Mouse (Mus musculus) heart, adult 18-20 months (tissue): ENCODE results near the gene Klf13. TPM values are rescaled to one million over a fixed set of nuclear protein-coding genes. Genes with fewer than 3 reads are reported as not detected.

Source experiments
- DNase-seq, 2 experiments: peaks; one replicate each; pipeline ENCODE4 v3.0.0; 2021 to 2022; ENCODE audit warnings: mixed read lengths in 1 of 2
- total RNA-seq, 2 experiments: library from RNA; stranded (reverse); gene quantifications; 2 replicates each; pipeline ENCODE4 v1.2.3; 2021

The Klf13 gene
- total RNA-seq, 2 experiments from 2014 or later = 42.9 to 59.3 TPM

- no peak for DNase-seq
Measured at GRCm38 (mm10) chr7:63908496-63909285, 30.0 kb downstream of the Klf13 start.

- DNase-seq = no peak
Measured at GRCm38 (mm10) chr7:63907778-63908495, 30.8 kb downstream of the Klf13 start.

GRCm38 (mm10) chr7:63905642-63906041 lies 33.1 kb downstream of the Klf13 start:
- peak in 1 of 2 experiments; percentile 68 for DNase-seq

GRCm38 (mm10) chr7:63905190-63905589 lies 33.5 kb downstream of the Klf13 start:
- peak; percentile 87 to 92 for DNase-seq

GRCm38 (mm10) chr7:63903635-63904380 lies 34.9 kb downstream of the Klf13 start:
- DNase-seq = peak in 1 of 2 experiments; percentile 61

- DNase-seq = peak in 1 of 2 experiments; percentile 69
Measured at GRCm38 (mm10) chr7:63902604-63903210, 36.0 kb downstream of the Klf13 start.

- DNase-seq = no peak
Measured at GRCm38 (mm10) chr7:63901942-63902341, 36.8 kb downstream of the Klf13 start.

GRCm38 (mm10) chr7:63901346-63901745 lies 37.4 kb downstream of the Klf13 start:
- no peak for DNase-seq

DNA sequence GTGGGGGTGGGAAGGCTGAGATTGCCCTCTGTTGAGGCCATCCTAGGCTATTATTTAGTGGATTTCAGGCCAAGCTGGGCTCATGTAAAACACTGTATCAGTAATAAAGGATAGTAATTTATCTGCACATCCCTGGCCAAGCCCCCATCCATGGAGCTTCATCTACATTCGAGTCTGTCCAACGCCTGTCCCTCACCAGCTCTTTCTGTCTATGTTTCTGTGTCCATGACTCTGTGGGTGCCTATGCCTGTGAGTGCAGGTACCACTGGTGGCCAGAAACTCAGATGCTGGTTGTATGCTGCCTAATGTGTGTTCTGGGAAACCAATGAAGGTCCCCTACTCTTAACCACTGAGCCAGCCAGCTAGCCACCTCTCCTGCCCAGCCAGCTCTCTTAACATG lies 38.3 kb downstream of the Klf13 start:
- no peak for DNase-seq

DNA sequence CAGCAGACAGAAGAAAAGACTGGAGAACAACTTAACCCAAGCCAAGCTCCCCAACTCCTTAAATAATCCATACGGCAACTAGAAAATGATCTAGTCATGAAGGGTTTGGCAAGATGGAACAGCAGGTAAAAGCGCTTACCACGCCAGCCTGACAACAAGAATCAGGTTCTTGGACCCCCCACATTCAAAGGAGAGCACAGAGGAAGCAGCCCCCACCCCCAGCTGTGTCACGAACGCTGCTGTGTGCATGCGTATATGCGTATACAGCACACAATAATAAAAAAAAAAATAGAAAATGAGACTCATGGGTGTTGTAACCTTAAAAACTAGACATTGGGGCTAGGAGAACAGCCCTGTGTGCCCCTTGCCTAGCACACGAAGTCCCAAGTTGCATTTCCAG lies 38.8 kb downstream of the Klf13 start:
- DNase-seq = no peak

GRCm38 (mm10) chr7:63898201-63898600 lies 40.5 kb downstream of the Klf13 start:
- no peak for DNase-seq

- no peak for DNase-seq
Measured at GRCm38 (mm10) chr7:63897655-63898054, 41.1 kb downstream of the Klf13 start.

- peak; percentile 94 to 98 for DNase-seq
Measured at GRCm38 (mm10) chr7:63896968-63897468, 41.7 kb downstream of the Klf13 start.

DNA sequence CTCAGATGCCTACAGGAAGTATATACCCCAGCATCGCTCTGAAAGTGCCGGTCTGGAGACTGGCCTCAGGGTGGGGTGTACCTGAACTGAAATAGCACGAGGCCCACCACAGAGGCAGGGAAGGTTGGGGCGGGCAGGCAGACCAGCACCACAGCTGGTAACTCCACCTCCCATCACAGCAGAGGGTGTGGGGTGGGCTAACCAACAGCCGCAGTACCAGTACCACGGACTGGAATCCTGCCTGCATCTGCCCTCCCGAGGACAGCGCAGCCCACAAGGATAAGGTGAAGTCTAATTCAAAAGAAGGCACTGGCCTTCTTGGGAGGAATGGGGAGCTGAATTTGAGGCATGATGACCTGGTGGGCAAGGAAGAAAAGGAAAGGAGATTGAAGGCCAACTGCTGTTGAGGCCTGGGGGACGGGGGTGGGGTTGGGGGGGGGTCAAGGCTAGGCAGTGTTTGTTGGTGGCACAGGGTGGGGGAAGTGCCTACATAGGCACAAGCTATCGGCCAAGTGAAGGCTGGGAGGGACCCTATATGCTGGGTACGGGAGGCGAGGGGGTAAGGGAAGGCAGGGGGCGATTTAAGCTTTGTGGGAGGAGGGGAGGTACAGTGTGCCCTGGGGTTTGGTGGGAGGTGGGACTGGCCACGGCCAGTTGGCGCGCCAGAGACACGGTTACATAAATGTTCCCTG lies 42.3 kb downstream of the Klf13 start:
- peak in 1 of 2 experiments; percentile 64 for DNase-seq

GRCm38 (mm10) chr7:63895223-63895622 lies 43.5 kb downstream of the Klf13 start:
- DNase-seq = no peak

DNA sequence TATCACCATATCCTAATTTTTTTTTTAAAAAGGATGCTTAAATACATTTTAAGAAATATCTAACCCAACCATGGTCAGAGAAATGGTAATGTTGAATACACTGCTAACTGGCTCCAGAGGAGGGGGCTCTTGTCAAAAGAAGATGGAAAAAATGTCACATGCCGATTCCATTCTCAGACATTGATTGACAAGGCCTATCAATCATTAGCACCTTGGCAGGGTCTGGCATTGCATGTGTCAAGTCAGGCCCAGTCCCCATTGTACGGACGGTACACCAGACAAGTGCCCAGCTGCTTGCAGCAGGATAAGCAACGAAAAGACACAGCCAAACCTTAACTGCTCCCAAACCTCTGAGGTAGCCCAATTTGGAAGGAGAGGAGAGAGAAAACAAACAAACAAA lies 44.1 kb downstream of the Klf13 start:
- DNase-seq = peak in 1 of 2 experiments; percentile 46

DNA sequence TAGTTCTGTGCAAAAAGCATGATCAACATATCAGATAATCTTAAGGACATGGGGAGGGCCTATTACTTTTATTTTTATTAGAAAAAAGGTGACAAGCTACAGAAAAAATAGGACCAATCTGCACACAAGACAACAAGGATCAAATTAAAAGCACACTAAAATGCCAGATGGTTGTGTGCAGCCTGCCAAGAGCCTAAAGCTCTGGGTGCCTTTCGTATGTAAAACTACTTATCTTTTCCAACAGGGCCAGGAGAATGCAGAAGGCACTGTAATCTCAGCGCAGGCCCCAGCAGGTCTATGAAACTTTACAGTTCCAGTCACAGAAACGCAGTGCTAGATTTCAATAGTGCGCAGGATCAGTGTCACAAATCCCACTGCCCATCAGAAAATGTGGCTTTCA lies 45.0 kb downstream of the Klf13 start:
- DNase-seq = peak in 1 of 2 experiments; percentile 20

- no peak for DNase-seq
Measured at GRCm38 (mm10) chr7:63893201-63893600, 45.5 kb downstream of the Klf13 start.

DNA sequence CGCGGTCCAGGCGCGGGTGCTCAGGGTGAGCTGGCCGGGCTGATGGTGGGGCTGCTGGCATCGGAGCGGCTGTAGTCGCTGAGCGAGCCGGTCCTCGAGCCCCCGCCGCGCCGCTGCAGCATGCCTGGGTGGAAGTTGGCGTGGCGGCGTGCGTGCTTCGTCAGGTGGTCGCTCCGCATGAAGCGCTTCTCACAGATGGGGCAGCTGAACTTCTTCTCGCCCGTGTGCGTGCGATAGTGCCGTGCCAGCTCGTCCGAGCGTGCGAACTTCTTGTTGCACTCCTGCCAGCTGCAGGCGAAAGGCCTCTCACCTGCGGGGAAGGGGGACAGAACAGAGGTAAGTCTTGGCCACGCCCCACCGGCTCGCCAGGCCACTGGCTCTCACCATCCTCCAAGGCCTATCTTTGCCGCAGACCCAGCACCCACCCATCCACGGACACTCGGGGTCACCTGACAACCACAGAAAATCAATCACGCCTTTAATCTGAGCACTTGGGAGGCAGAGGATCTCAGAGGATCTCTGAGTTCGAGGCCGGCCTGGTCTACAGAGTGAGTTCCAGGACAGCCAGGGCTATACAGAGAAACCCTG lies 47.1 kb downstream of the Klf13 start:
- DNase-seq = no peak

DNA sequence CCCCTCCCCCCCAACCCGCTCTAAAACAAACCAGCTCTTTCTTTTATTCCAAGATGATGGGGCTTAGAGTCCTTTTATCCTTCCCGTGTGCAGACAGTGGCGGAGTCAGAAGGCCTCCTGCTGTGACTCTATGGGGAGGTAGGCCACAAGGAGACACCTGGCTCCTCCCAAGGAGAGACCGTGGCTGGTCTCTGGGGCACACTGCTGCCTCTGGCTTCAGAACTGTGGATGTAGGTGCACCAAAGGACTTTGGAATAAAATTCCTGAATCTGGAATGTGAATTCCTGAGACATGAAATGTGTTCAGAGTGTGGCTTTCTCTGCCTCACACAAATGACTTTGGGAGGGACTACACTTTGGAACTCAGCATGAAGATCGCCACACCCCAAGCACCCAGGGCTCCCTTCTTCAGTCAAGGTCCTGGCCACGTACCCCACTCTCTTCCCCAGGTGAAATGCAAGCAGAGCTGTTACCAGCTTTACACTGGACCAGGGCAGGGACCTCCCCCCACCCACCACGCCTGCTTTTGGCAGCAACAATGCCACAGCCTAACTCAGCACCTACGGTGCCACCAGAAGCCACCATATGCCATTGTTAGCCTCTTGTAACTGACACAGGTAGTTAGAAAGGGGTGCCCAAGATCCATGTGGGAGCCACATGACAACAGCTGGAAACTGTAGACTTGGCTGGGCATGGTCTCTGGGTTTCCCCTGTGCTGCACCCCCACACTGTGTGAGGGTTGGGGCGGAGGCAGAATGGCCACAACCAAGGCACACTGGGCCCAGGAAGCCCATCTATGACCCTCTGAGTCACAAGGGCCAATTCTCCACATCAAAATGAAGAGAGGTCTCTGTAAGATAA lies 49.4 kb downstream of the Klf13 start:
- no peak for DNase-seq
